Mouse (Mus musculus) frontal cortex, postnatal 25 days (tissue): ENCODE results near the gene Pon3.

Experiments used
- DNase-seq, 2 experiments: peaks; one replicate each; pipeline ENCODE4 v3.0.0; 2022; ENCODE audit warnings: low spot score in 2 of 2

The Pon3 gene

DNA sequence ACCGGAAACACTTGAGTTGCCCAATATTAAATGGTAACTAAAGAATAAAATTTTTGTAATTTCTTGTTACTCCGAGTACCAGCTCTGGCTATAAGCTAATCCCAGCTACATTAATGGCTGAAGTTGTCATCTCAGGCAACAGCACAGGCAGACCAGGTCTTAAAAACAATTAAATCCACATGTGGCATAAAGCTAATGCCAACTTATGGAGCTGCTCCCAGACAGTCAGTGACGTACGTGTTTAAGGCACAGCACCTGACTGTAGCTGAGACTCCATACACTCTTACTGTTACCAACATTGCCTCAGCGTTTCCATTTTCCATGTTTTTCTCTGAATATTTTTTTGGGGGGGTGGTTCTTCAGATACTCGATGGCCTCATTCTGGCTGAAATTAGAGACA, 76.9 kb downstream of the Pon3 start:
- DNase-seq: no peak

DNA sequence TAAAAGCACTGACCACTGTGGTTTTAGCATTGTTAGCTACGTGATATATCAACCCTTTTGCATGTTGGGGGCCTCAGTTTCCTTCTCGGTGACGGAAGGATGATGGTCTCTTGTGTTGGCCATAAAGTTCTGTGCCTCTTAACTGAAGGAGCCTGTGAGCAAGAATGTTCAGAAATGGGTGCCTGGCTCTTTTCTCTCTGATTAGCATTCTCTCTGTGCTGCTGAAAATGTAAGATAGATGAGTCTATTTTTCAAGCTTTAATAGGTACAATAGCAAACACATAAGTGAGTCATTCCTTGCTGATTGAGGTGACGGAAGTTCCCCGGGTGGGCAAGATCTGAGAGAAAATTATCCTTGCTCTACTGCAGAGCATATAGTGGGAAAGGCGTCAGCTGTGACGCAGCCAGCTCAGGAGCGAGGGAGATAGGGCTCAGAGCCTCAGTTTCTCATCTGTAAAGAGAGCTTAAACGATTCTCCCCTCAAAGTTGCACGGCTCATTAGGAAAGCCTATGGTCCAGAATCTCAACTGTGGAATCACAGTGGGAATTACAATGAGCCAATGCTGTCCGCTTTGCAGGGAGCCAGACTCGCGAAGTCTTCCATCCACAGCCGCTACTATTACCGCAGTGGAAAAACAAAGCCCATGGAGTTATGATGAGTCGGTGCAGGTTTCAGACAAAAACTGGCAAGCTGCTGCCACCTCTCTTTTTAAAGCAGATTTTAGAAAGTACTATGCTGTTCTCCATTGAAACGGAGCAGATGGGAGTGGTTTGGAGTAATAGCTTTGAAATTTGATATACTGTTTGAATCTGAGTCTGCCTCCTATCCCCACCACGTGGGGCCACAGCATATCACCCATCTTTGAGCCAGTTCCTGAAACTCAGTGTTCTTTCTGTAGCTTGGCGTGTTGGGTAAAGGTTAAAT, 77.9 kb downstream of the Pon3 start:
- DNase-seq: no peak

DNA sequence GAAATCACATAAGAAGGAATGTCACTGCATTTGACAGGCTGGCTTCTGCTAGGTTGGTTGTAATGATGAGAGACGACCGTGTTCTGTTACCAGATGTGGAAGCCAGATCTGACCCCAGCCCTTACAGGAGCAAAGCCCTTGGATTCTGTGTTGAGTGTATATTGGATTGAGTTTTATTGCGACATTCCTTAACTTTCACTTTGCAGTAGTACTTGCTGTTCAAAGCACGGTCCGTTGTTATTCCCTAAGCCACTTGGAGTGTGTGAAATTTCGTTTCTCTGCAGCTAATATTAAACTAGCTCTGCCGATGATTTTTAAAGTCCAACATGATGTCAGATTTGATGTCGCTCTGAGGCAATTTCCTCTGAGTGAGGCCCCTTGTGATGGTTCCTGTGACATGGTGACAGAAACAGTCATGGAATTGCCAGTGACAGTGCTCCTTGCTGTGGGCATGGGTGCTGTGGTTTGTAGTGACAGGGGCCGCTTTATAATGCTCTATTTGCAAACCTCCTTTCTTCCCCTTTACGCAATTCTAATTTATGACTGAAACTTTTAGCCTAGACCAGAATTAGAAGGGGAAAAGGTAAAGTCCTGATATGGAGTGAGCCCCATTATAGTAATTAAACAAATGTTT, 81.8 kb downstream of the Pon3 start:
- no peak for DNase-seq

DNA sequence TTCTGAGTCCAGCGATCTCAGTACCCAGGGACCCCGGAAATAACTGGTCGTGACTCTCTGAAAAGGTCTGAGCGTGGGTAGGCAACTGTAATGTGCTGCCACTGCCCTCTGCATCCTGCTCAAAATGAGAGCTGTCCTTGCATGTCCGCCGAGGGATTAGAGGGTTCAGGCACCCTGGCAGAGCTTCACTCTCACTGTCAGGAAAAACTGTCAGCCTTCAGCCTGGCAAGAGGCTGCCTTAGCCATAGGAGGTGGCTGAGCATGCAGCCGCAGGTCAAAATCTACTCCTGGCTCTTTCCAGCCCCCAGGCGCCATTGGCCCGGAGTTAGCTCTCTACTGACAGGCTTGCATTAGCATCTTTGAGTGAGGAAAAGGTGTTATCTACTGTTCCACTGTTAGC, 83.5 kb downstream of the Pon3 start:
- no peak for DNase-seq

DNA sequence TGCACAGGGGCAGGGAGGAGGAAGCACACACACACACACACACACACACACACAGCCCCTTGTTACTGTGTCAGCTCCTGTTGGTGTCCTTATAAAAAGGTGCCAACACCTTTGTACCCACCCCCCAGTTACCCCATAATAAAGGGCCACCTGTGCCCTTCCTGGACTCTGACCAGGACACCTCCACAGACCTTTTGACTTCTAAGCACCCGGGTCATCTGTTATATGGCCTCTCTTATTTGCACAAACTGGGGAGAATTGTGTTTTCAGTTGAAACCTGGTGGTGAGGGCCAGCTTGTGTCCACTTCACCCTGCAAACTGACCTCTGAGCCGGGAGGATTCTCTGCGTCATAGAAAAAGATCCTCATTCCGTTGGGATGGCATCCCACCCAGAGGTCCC, 84.7 kb downstream of the Pon3 start:
- DNase-seq: no peak
